Mouse (Mus musculus) heart, adult 11 months (tissue): ENCODE measurements around the gene Slc25a28.

Experiments
- DNase-seq: peaks from one replicate; pipeline ENCODE4 v3.0.0; 2022

Gene Slc25a28

GRCm38 (mm10) chr19:43675525-43676400 lies 1.1 kb upstream of the Slc25a28 start:
- no peak for DNase-seq

DNA sequence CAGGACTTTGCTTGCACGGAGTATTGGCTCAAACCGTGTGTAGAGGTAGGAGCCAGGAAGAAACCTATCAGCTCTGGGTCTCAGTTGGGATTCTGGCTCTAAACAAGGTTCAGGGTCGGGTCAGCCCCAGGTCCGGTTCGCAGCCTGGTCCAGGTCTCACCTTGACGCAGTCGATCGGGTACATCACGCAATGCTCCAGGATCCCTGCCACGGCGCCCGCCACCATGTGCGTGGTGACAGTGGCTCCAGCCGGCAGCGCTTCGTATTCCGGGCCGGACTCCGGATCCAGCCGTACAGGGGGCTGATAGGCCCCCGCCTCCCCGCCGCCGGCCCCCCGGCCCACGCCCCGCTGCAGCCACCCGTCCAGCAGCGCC lies 378 bp downstream of the Slc25a28 start:
- no peak for DNase-seq

DNA sequence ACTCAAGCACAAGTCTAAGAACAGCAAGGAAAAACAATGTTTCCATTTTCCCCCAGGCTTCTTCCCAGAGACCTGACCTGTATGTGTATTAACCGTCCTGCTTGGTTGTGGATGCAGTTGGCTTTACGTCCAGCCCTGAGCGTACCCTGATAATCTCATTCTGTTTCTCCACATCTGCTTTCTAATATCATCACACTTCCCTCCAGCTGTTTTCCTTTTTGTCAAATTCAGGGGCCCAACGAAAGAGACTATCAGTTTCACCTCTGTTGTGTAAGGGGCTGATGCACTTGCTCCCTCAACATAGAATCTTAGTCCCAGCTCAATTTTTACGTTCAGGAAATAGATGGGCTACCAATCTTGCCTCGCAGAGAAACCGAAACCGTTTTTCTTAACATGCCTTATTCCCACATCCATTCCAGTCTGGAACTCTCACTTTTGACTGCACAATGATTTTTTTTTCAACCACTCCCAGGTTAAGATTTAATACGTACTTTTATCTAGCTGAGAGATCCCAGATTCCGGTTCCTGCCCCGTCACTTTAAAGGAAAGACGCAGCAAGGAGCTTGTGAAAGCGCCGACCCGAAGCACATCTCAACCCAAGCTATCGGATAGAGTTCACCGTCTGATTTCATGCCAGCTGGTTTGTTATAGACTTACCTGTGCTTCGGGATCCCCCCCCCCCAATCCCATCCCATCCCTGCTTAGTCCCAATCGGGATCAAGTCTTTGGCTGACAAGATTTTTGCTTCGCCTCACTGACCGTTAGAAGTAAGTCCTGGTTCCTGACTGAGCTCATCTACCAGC lies 967 bp downstream of the Slc25a28 start:
- DNase-seq = no peak

GRCm38 (mm10) chr19:43671054-43671453 lies 3.6 kb downstream of the Slc25a28 start:
- no peak for DNase-seq

GRCm38 (mm10) chr19:43669136-43669759 lies 5.4 kb downstream of the Slc25a28 start:
- peak; percentile 96 for DNase-seq

GRCm38 (mm10) chr19:43667430-43667809 lies 7.3 kb downstream of the Slc25a28 start:
- no peak for DNase-seq

GRCm38 (mm10) chr19:43666661-43667429 lies 7.8 kb downstream of the Slc25a28 start:
- DNase-seq = peak; percentile 98

DNA sequence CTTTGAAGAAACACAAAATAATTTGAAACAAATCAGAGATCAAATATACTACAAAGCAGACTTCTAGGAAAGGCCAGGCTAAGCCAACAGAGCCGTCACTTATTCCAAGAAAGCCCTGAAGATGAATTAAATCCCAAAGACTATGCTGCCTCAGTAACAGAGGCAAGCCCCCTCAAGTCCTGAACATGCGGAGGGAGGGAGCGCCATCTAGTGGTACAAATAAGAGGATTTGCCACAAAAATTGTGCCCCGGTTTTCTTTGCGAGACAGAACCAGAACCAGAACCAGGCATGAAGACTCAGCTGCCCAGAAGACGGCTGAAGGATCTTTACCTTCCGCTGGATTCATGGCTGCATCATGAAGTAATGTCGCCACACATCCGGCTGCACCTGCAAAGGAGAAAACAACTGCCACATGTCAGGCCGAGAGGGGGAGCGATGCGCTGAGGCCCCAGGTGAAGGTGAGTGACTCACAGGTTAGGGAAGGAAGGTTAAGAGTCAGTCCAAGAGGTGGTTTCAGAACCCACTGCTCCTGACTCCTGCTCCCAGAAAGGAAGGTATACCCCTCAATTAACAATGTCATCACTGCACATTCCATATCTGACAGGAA lies 9.1 kb downstream of the Slc25a28 start:
- peak; percentile 91 for DNase-seq

GRCm38 (mm10) chr19:43663471-43663870 lies 11.2 kb downstream of the Slc25a28 start:
- peak; percentile 72 for DNase-seq

DNA sequence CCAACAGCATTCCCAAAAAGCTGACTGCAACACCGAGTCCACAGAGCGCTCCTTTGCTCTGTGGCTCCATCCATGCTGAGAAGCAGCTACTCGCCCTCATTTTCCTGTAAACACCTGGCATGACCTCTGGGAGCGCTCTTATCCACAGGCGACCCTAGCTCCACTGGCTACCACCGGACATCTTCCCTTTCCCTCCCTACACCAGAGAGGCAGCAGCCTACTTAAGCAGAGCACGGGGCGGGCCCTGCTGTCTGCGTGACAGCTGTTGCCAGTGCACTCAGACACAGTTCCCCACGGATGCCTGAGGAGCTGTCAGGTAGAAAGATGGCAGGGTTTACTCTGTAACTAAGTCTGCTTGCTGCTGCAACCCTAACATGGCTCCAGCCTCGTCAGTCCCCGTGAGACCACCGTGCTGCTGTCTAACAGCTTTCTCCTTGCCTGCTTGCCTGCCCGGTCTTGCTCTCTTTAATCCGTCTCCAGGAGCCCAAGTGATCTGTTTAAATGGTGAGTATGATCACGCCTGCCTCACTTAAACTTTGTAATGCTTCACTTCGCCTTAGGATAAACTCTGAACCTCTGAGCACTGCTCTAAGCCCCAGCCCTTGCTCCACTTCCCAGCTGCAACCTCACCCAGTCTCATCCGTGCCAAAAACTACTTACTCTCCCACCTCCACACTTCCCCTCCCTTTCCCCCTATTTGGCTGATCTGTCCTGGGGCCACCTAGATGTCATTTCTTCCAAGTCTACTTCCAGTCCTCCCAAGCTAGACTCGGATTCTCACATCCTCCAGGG lies 12.3 kb downstream of the Slc25a28 start:
- peak; percentile 91 for DNase-seq

DNA sequence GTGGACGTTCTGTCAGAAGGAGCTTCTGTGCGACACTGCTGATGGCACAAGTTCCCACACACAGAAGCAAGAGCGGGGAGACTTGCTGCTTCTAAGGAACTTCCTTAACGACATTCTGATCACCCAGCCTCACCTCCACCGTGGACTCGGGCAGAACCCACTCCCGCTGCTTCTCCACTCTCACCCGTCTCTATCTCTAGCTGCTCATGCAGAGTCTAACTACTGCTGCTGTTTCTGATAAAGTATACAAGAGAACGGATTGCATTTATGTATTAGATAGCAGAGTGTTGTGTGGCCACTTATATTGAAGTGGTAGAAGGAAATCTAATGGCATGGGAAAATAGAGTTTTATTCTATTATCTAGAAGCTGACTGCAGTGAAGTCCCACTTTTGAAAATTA lies 13.9 kb downstream of the Slc25a28 start:
- DNase-seq = no peak

DNA sequence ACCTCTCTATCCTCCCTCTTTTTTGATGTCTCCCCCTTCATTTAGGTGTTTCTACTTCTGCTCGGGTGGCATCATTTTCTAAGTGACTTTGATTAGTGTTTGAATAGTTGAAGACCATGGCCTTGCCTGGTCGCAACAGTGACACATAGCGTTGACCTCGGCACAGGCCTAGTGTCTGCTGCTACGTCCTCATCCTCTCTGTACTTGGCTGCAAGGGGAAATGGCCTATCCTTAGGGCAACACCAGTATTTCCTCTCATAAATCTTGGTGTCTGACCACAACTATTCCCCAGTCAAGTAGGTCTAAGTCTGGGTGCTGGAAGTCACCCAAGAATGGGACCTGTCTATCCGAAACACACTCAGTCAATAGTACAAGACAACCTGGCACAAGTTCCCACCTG lies 15.0 kb downstream of the Slc25a28 start:
- DNase-seq = no peak

DNA sequence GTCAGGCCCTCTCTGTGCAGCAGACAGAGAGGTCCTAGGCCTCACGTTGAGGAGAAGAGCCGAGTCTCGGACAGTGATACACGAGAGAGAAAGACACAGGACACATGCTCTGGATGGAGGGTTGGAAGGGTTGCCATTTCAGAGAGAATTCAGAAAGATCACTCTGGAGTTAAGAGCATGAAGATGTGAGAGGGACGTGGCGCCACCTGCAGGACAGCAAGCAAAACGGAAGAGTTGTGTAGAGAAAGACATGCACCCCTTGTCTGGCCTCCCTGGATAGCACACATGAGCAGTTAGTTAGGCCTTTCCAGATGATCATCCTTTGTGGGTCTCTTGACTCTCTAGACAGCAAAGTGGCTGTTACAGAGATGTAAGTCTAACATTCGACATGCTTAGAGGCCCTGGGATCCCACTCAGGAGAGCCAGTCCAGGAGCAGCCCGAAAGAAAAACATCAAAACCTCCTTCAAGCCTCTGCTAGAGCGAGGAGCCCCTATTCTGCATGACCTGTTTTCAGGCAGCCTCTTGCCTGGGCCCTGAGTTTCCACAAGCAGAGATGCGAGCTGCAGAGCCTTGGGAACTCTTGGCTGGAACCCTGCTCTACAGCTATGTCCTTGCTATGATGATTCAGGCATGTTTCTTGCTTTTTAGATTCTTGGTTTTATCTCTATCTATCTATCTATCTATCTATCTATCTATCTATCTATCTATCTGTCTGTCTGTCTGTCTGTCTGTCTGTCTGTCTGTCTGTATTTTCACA lies 18.8 kb downstream of the Slc25a28 start:
- DNase-seq = peak; percentile 87

DNA sequence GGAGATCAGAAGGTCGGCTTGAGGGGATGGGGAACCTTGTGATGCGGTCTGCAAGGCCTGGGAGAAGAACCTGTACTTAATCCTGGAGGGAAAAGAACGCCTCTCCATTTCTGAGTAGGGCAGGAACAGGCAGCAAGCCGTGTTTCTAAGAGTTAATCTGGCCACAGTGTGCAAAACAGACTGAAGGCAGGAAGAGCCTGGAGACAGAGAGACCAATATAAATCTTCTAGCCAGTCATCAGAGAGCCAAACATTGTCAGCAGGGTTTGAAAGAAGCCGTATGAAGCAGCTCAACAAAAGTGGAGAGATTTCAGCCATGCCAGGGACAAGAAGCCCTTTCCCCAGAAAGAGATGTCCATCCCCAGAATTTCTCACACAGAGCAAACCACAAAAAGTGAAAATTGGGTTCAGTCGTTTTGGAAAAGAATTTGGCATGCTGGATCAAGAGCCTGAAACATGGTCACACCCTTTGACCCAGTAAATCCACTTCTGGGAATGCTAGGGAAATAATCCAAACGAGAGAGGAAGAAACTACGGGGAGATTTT lies 23.4 kb downstream of the Slc25a28 start:
- peak; percentile 84 for DNase-seq

DNA sequence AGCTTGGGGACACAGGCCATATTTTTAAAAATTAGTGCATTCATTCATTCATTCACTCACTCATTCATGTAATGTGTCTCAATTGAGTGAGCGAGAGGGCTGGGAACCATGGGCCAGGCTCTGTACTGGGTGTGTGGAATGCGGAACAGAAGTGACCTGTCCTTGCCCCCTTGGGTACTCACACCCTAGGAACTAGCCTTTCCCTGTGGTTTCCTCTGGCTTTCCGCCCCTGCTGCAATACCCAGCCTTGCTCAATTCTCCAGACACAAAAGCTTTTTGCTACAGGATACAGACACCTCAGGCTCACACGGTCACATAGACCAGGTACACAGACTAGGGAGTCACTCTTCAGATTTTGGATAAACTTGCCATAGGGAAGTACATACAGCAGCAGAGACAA lies 26.3 kb downstream of the Slc25a28 start:
- DNase-seq = peak; percentile 87

DNA sequence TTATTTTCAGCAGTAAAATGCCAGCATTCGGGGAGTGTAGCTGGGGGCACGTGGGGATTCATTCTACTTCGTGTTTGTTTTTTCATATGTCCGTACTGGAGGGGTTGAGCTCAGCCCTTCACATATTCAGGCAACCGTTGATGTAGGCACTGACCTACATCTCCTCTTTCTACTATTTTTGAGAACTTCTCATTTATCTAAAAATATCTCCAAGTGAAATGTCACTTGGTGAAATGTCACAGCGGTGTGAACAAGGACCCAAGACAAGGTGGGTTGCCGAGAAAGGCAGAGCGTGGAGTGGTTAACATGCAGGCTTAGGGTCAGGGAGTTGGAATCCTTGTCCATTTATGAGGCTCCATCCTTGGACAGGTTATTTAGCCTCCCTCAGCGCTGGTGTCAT lies 27.4 kb downstream of the Slc25a28 start:
- DNase-seq = no peak

GRCm38 (mm10) chr19:43646852-43647251 lies 27.8 kb downstream of the Slc25a28 start:
- peak; percentile 57 for DNase-seq

DNA sequence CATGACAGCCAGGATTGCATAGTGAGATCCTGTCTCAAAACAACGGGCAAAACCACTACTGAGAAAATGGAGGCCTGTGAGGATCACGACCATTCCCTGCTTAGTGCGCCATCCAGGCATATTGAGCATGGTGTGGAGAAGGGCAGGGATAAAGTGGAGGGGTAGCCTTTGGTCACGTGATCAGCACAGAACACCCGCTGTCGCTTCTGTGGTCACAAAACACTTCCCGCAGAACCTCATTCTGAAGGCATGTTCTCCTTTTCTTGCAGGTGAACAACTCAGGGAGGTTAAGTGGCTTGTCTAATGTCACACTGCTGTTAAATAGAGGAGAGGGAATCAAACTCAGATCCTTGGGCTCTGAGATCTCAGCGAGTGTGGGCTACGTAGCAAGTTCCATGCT lies 29.2 kb downstream of the Slc25a28 start:
- DNase-seq = no peak

- no peak for DNase-seq
Measured at GRCm38 (mm10) chr19:43642843-43643242, 31.8 kb downstream of the Slc25a28 start.

DNA sequence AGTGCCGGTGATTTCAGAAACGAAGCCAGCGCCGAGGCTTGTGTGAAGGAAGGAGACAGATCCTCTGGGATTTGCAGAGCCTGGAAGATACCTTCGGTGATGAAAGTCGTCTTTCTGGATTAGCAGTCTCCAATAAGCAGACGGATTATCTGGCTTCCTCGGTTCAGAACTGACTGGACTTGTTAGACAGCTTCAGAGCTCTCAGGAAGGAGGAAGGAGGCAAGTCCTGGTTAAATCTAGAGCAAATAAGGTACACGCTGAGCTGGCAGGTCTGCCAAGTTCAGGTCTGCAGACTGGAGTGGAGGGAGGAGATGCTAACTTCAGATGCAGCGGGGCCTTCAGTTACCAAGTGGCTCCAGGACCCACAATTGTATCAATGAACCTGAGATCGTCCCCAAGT lies 32.8 kb downstream of the Slc25a28 start:
- peak; percentile 63 for DNase-seq
